Mouse (Mus musculus): ENCODE measurements around the gene Dnm3. TPM values are rescaled to one million over a fixed set of nuclear protein-coding genes. Genes with fewer than 3 reads are reported as not detected.
A peak's percentile ranks its signal among the peaks of the same experiment; 100 is the strongest.

Gene Dnm3
- polyA plus RNA-seq, 1 experiment: 0.43 TPM

GRCm38 (mm10) chr1:161978173-161978700 is 499.6 kb downstream of the Dnm3 start:
- no peaks in the 10 kb centered on the region for H3K36me3 ChIP-seq (ENCODE audit: control insufficient read depth, insufficient read depth, low read length)
- TF ChIP-seq POLR2A (IDR thresholded peaks at IDR 0.05; ENCODE audit: low read depth, low read length): no peak
- TF ChIP-seq CTCF (IDR thresholded peaks at IDR 0.05; ENCODE audit: extremely low read depth, insufficient read depth, insufficient read length, insufficient replicate concordance): no peak
- H3K4me3 ChIP-seq (ENCODE audit: extremely low read depth, insufficient read depth, insufficient read length): no peak overlapping the region
- H3K27ac ChIP-seq (ENCODE audit: insufficient read depth, low read length): no peak overlapping the region
- H3K4me1 ChIP-seq (ENCODE audit: control insufficient read depth, insufficient read depth, insufficient read length): no peaks in the 10 kb centered on the region
- DNase-seq (ENCODE audit: low read depth in 1 of 2, low spot score in 2 of 2): no peak
- no peaks in the 10 kb centered on the region; the same call in 1 of the 2 replicates for H3K27me3 ChIP-seq (ENCODE audit: control insufficient read depth, insufficient read depth, low read length)
- WGBS: 92% methylated on average over 5 of the region's 5 CpGs

- no peak for TF ChIP-seq POLR2A (IDR thresholded peaks at IDR 0.05; ENCODE audit: low read depth, low read length)
- no peak for TF ChIP-seq CTCF (IDR thresholded peaks at IDR 0.05; ENCODE audit: extremely low read depth, insufficient read depth, insufficient read length, insufficient replicate concordance)
- Histone ChIP-seq H3K4me3 (ENCODE audit: extremely low read depth, insufficient read depth, insufficient read length) (no peak overlapping the region), H3K27ac (ENCODE audit: insufficient read depth, low read length) (no peak overlapping the region), H3K27me3 (ENCODE audit: control insufficient read depth, insufficient read depth, low read length) (no peaks in the 10 kb centered on the region), H3K36me3 (ENCODE audit: control insufficient read depth, insufficient read depth, low read length) (no peaks in the 10 kb centered on the region), H3K4me1 (ENCODE audit: control insufficient read depth, insufficient read depth, insufficient read length) (no peaks in the 10 kb centered on the region)
- DNase-seq (ENCODE audit: low read depth in 1 of 2, low spot score in 2 of 2): no peak
- WGBS: 85% methylated on average over 4 of the region's 4 CpGs
Measured at GRCm38 (mm10) chr1:161977331-161977730, 500.5 kb downstream of the Dnm3 start.

- TF ChIP-seq POLR2A (IDR thresholded peaks at IDR 0.05; ENCODE audit: low read depth, low read length) (no peak), CTCF (IDR thresholded peaks at IDR 0.05; ENCODE audit: extremely low read depth, insufficient read depth, insufficient read length, insufficient replicate concordance) (peak; percentile 39; the same call in 1 of the 2 replicates)
- Histone ChIP-seq H3K27ac (ENCODE audit: insufficient read depth, low read length) (no peak overlapping the region), H3K4me1 (ENCODE audit: control insufficient read depth, insufficient read depth, insufficient read length) (no peaks in the 10 kb centered on the region), H3K4me3 (ENCODE audit: extremely low read depth, insufficient read depth, insufficient read length) (no peak overlapping the region), H3K27me3 (ENCODE audit: control insufficient read depth, insufficient read depth, low read length) (no peaks in the 10 kb centered on the region), H3K36me3 (ENCODE audit: control insufficient read depth, insufficient read depth, low read length) (no peaks in the 10 kb centered on the region)
- peak; percentile 70 to 76 for DNase-seq (ENCODE audit: low read depth in 1 of 2, low spot score in 2 of 2)
- 51% methylated on average over 16 of the region's 16 CpGs for WGBS
Measured at GRCm38 (mm10) chr1:161976255-161977182, 501.3 kb downstream of the Dnm3 start.

- no peak for DNase-seq (ENCODE audit: low read depth in 1 of 2, low spot score in 2 of 2)
- Histone ChIP-seq H3K4me3 (ENCODE audit: extremely low read depth, insufficient read depth, insufficient read length) (no peak overlapping the region), H3K27ac (ENCODE audit: insufficient read depth, low read length) (no peak overlapping the region), H3K4me1 (ENCODE audit: control insufficient read depth, insufficient read depth, insufficient read length) (no peaks in the 10 kb centered on the region), H3K27me3 (ENCODE audit: control insufficient read depth, insufficient read depth, low read length) (peaks cover 1% of the 10 kb centered on the region; the same call in 1 of the 2 replicates), H3K36me3 (ENCODE audit: control insufficient read depth, insufficient read depth, low read length) (no peaks in the 10 kb centered on the region)
- no peak for TF ChIP-seq CTCF (IDR thresholded peaks at IDR 0.05; ENCODE audit: extremely low read depth, insufficient read depth, insufficient read length, insufficient replicate concordance)
- no peak for TF ChIP-seq POLR2A (IDR thresholded peaks at IDR 0.05; ENCODE audit: low read depth, low read length)
- WGBS: 93% methylated on average over 8 of the region's 8 CpGs
Measured at GRCm38 (mm10) chr1:161972233-161972632, 505.6 kb downstream of the Dnm3 start.

GRCm38 (mm10) chr1:161970874-161971273 is 507.0 kb downstream of the Dnm3 start:
- no peak for DNase-seq (ENCODE audit: low read depth in 1 of 2, low spot score in 2 of 2)
- Histone ChIP-seq H3K27ac (ENCODE audit: insufficient read depth, low read length) (no peak overlapping the region), H3K4me3 (ENCODE audit: extremely low read depth, insufficient read depth, insufficient read length) (no peak overlapping the region), H3K27me3 (ENCODE audit: control insufficient read depth, insufficient read depth, low read length) (peaks cover 1% of the 10 kb centered on the region; the same call in 1 of the 2 replicates), H3K4me1 (ENCODE audit: control insufficient read depth, insufficient read depth, insufficient read length) (no peaks in the 10 kb centered on the region), H3K36me3 (ENCODE audit: control insufficient read depth, insufficient read depth, low read length) (no peaks in the 10 kb centered on the region)
- TF ChIP-seq POLR2A (IDR thresholded peaks at IDR 0.05; ENCODE audit: low read depth, low read length) (no peak), CTCF (IDR thresholded peaks at IDR 0.05; ENCODE audit: extremely low read depth, insufficient read depth, insufficient read length, insufficient replicate concordance) (no peak)
- 98% methylated on average over 9 of the region's 9 CpGs for WGBS

- peak within 1 kb of the TSS; percentile 96 for H3K4me3 ChIP-seq (ENCODE audit: extremely low read depth, insufficient read depth, insufficient read length)
- H3K27ac ChIP-seq (ENCODE audit: insufficient read depth, low read length): peak within 1 kb of the TSS; percentile 83
- TF ChIP-seq CTCF (IDR thresholded peaks at IDR 0.05; ENCODE audit: extremely low read depth, insufficient read depth, insufficient read length, insufficient replicate concordance) (peak; percentile 59; the same call in 1 of the 2 replicates), POLR2A (IDR thresholded peaks at IDR 0.05; ENCODE audit: low read depth, low read length) (peak; percentile 39)
- H3K4me1 ChIP-seq (ENCODE audit: control insufficient read depth, insufficient read depth, insufficient read length): no peaks in the 10 kb centered on the region
- peaks cover 1% of the 10 kb centered on the region; the same call in 1 of the 2 replicates for H3K27me3 ChIP-seq (ENCODE audit: control insufficient read depth, insufficient read depth, low read length)
- WGBS: 5% methylated on average over 38 of the region's 38 CpGs
- DNase-seq (ENCODE audit: low read depth in 1 of 2, low spot score in 2 of 2): peak; percentile 71 to 79
- no peaks in the 10 kb centered on the region for H3K36me3 ChIP-seq (ENCODE audit: control insufficient read depth, insufficient read depth, low read length)
Measured at GRCm38 (mm10) chr1:161968589-161969407, 509.0 kb downstream of the Dnm3 start, which contains the start of gene Pigc. TSS of gene Pigc (plus strand) at chr1:161969186.
